ENCODE assay signal across 1 mouse cellular context in the genomic region with DNA sequence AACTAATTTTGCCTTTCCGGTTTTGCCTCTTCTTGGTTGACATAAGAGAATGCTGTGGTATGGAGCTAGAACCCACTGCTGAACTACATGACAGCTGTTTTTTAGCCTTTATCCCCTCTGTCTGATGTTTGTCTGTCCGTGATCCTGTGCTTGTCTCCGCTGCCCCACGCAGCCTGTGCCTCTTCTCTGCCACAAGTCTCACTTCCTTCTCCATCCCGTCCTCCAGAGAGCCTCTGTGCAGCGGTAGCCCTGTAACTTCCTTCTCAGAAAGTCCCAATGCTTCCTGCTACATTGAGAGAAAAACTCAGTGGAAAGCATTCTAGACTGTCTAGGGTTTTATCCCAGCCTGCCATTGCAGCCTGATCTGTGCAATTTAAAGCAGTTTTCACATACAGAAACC.
TF ChIP-seq lines count a peak whose summit lies in the region.

No protein-coding gene starts in this region.

TF ChIP-seq in CH12.LX, 34 proteins besides CTCF, POLR2A, EP300 and RAD21 (continued from another document):
- TF ChIP-seq E2F4 (IDR thresholded peaks at IDR 0.05; ENCODE audit: insufficient replicate concordance, low read depth, low read length): no peak
- no peak for TF ChIP-seq CHD2 (IDR thresholded peaks at IDR 0.05; ENCODE audit: low read length)
- no peak for TF ChIP-seq NELFE (IDR thresholded peaks at IDR 0.05; ENCODE audit: low read depth, low read length)
- TF ChIP-seq IRF4 (IDR thresholded peaks at IDR 0.05; ENCODE audit: low read depth, low read length): 0 out of 2 replicates have a peak, but pooled peaks have one; percentile 40
- TF ChIP-seq ZMIZ1 (IDR thresholded peaks at IDR 0.05; ENCODE audit: low read depth, low read length): no peak
- TF ChIP-seq MAZ (IDR thresholded peaks at IDR 0.05; ENCODE audit: low read depth, low read length): no peak
- no peak for TF ChIP-seq UBTF (IDR thresholded peaks at IDR 0.05; ENCODE audit: low read depth, low read length)
- peak; percentile 43 for TF ChIP-seq ELF1 (IDR thresholded peaks at IDR 0.05; ENCODE audit: low read depth, low read length)
- no peak for TF ChIP-seq ETS1 (conservative IDR thresholded peaks at IDR 0.05; ENCODE audit: low read depth, low read length)
- no peak for TF ChIP-seq HCFC1 (IDR thresholded peaks at IDR 0.05; ENCODE audit: low read depth, low read length)
- TF ChIP-seq TCF12 (IDR thresholded peaks at IDR 0.05; ENCODE audit: low read depth, low read length): 0 out of 2 replicates have a peak, but pooled peaks have one; percentile 15
- TF ChIP-seq KAT2A (IDR thresholded peaks at IDR 0.05; ENCODE audit: insufficient replicate concordance, low read length): no peak
- TF ChIP-seq MAFK (IDR thresholded peaks at IDR 0.05; ENCODE audit: insufficient replicate concordance, low read length): no peak
- no peak for TF ChIP-seq ZNF384 (IDR thresholded peaks at IDR 0.05; ENCODE audit: low read depth, low read length)
- TF ChIP-seq RCOR1 (conservative IDR thresholded peaks at IDR 0.05; ENCODE audit: low read depth, low read length): no peak
- TF ChIP-seq NRF1 (IDR thresholded peaks at IDR 0.05; ENCODE audit: low read depth, low read length): 0 out of 2 replicates have a peak, but pooled peaks have one; percentile 23
